Mouse (Mus musculus) testis, adult 2 months (tissue): ENCODE measurements around the gene Sla2.

Experiments
- CTCF ChIP-seq: fragments of 200-500 bp; IDR thresholded peaks from 2 replicates; pipeline ENCODE4 v1.5.1; 2012; ENCODE audit warnings: low read depth, mild to moderate bottlenecking, inconsistent platforms, low read length, moderate library complexity; ENCODE audit not compliant: control insufficient read depth, insufficient read depth, insufficient replicate concordance
- POLR2A ChIP-seq: fragments of 200-500 bp; IDR thresholded peaks from 2 replicates; pipeline ENCODE4 v1.6.1; 2012; ENCODE audit warnings: low read depth, mild to moderate bottlenecking, inconsistent platforms, low read length, moderate library complexity; ENCODE audit not compliant: control insufficient read depth

GRCm38 (mm10) chr2:156888490-156888889 lies 1.5 kb upstream of the Sla2 start:
- no peak for TF ChIP-seq CTCF
- TF ChIP-seq POLR2A, result no peak
